Mouse (Mus musculus) kidney, embryonic 16.5 days (tissue): ENCODE measurements at regions not wholly inside any gene's neighbourhood (a gene's known extent, or its start where the extent isn't known, plus 50 kb on each side); places are given as distances from the start of the nearest gene placed in this dataset.

ENCODE experiments used
- ATAC-seq: fragments of 200-750 bp; cut with Nextera tagmentation; 2 replicates; pipeline ENCODE4 v1.8.0; 2017; ENCODE audit warnings: moderate TSS enrichment; ENCODE audit not compliant: low FRiP score, low TSS enrichment
- H3K27ac ChIP-seq: fragments of 300-500 bp; sonication (generic); 2 replicates; pipeline ENCODE4 v1.5.1; 2014; ENCODE audit warnings: low read length
- H3K27me3 ChIP-seq: fragments of 300-500 bp; sonication (generic); 2 replicates; pipeline ENCODE4 v1.6.1; 2014; ENCODE audit warnings: low read length, control low read depth, mixed read lengths; ENCODE audit not compliant: insufficient read depth
- H3K36me3 ChIP-seq: fragments of 300-500 bp; sonication (generic); 2 replicates; pipeline ENCODE4 v1.6.1; 2014; ENCODE audit warnings: low read length, control low read depth, mixed read lengths; ENCODE audit not compliant: insufficient read depth
- H3K4me1 ChIP-seq: fragments of 300-500 bp; sonication (generic); 2 replicates; pipeline ENCODE4 v1.6.1; 2014; ENCODE audit warnings: low read length, control low read depth, mixed read lengths; ENCODE audit not compliant: insufficient read depth
- H3K4me2 ChIP-seq: fragments of 300-500 bp; sonication (generic); replicated peaks from 2 replicates; pipeline ENCODE4 v1.6.1; 2014; ENCODE audit warnings: low read depth, low read length
- H3K4me3 ChIP-seq: fragments of 300-500 bp; sonication (generic); 2 replicates; pipeline ENCODE4 v1.5.1; 2014; ENCODE audit warnings: mild to moderate bottlenecking, low read length
- H3K9ac ChIP-seq: fragments of 300-500 bp; sonication (generic); replicated peaks from 2 replicates; pipeline ENCODE4 v1.6.1; 2014; ENCODE audit warnings: low read length
- H3K9me3 ChIP-seq: fragments of 300-500 bp; sonication (generic); 2 replicates; pipeline ENCODE4 v1.6.1; 2016; ENCODE audit warnings: low read length, control low read depth
- WGBS: fragments of 180-500 bp; shearing (Covaris S2); extraction: QIAGEN DNeasy Blood & Tissue Kit; methylation state at CpG from one replicate; pipeline ENCODE4 v1.1.7; 2014; 5-methylcytosine and 5-hydroxymethylcytosine counted together

- Histone ChIP-seq H3K4me2 (no peak overlapping the region), H3K4me1 (no peaks in the 10 kb centered on the region), H3K36me3 (no peaks in the 10 kb centered on the region), H3K4me3 (no peak overlapping the region), H3K27me3 (no peaks in the 10 kb centered on the region), H3K9ac (no peak overlapping the region), H3K9me3 (no peaks in the 10 kb centered on the region), H3K27ac (no peak overlapping the region)
- 69% methylated on average over 5 of the region's 5 CpGs for WGBS
- no peak for ATAC-seq
These were observed 111.8 kb downstream of the Banf2 start for GRCm38 (mm10) chr2:144144486-144145136.

DNA sequence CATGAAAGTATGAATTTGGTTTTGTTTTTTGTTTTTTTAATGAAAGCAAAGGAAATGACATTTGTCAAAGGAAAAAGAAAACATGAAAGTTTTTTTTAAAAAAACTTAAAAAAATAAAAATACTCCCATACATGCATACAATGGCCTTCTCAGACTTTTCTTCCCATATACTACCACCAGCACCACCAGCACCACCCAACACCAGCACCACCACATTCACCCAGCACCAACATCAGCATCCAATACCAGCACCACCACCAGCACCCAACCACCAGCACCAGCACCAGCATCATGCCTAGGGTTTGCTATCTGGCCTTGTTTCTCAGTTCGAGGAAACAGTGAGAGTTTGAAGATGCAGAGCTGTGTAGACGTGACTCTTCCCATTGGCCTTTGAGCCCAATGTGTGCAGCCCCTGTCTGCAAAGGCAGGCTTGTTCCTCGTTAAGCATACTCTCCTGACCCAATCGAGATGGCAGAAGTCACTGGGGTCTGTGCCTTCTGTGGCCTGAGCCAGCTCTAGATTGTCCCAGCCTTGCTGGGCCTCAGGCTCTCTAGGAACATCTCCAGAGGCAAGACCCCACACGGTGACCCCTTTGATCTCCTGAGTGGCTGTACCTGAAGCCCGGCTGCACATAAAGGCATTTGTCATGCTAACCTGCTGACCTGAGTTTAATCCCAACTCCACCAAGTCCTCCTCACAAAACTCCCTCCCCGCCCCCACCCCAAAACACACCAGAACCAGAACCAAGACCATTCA, 113.8 kb upstream of the Mgme1 start:
- H3K9me3 ChIP-seq, result no peaks in the 10 kb centered on the region
- H3K4me3 ChIP-seq, result no peak overlapping the region
- no peak overlapping the region for H3K27ac ChIP-seq
- no peak overlapping the region for H3K4me2 ChIP-seq
- WGBS, result 48% methylated on average over 7 of the region's 7 CpGs
- no peaks in the 10 kb centered on the region for H3K36me3 ChIP-seq
- peak; percentile 7; the same call in 1 of the 2 replicates for ATAC-seq
- no peak overlapping the region for H3K9ac ChIP-seq
- H3K4me1 ChIP-seq, result peaks cover 39% of the 10 kb centered on the region
- no peaks in the 10 kb centered on the region for H3K27me3 ChIP-seq

- 18% methylated on average over 2 of the region's 2 CpGs for WGBS
- no peak for ATAC-seq
These were observed 113.1 kb upstream of the Mgme1 start for GRCm38 (mm10) chr2:144157343-144157742.

DNA sequence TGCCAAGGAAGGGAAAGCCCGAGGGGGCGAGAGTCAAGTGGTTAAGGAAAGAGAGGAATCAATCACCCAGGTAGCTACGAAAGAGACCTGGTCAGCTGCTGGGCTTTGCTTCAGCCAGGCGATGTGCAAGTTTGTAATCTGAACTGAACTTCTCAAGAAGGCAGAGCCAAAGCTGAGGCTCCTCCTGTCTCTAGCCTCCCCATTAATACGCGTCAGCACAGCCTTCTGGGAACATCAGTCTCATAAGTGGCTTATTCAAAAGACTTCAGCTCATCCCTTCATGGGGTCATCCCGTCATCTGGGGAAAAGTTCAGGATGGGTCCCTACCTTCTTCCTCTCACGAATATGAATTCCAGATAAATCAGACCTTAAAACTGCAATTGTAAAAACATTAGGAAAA, 112.2 kb upstream of the Mgme1 start:
- ATAC-seq, result no peak
- Histone ChIP-seq H3K9ac (no peak overlapping the region), H3K9me3 (no peaks in the 10 kb centered on the region), H3K4me3 (no peak overlapping the region), H3K27me3 (no peaks in the 10 kb centered on the region), H3K36me3 (no peaks in the 10 kb centered on the region), H3K4me2 (no peak overlapping the region), H3K27ac (no peak overlapping the region), H3K4me1 (peaks cover 52% of the 10 kb centered on the region)
- WGBS, result 47% methylated on average over 8 of the region's 8 CpGs

More at GRCm38 (mm10) chr2:144157343-144157742, 113.1 kb upstream of the Mgme1 start:
- H3K4me3 ChIP-seq, result no peak overlapping the region
- no peak overlapping the region for H3K27ac ChIP-seq
- no peak overlapping the region for H3K4me2 ChIP-seq
- H3K27me3 ChIP-seq, result no peaks in the 10 kb centered on the region
- H3K36me3 ChIP-seq, result no peaks in the 10 kb centered on the region
- no peaks in the 10 kb centered on the region for H3K9me3 ChIP-seq
- no peak overlapping the region for H3K9ac ChIP-seq
- H3K4me1 ChIP-seq, result peaks cover 46% of the 10 kb centered on the region

DNA sequence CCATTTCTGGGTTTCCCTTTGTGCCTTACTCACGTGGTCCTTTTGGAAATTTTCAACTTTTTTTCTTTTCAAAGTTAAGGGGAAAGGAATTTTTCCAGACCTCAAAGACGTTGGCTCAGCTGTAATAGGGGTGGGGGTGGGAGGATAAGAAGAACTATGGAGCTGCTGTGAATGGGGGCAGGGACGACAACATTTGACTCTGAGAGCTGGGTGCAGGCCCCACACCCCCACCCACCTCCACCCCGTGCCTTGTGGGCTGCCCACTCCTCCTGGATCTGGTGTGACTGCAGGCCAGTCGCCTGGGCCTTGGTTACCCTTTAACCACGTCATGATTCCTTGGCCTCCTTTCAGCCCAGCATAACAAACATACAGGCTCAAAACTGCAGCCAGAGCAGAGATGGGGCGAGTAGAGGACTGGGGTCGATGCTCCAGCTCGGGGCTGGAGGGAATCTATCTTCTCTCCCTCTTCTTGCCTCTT, 110.6 kb upstream of the Mgme1 start:
- 26% methylated on average over 9 of the region's 9 CpGs for WGBS
- Histone ChIP-seq H3K9ac (peak overlapping the region; percentile 31; the same call in 1 of the 2 replicates), H3K9me3 (no peaks in the 10 kb centered on the region), H3K4me2 (peak overlapping the region; percentile 32), H3K36me3 (no peaks in the 10 kb centered on the region), H3K4me3 (no peak overlapping the region), H3K4me1 (peaks cover 65% of the 10 kb centered on the region), H3K27me3 (no peaks in the 10 kb centered on the region), H3K27ac (peak overlapping the region; percentile 85)
- peak; percentile 62 for ATAC-seq

- Histone ChIP-seq H3K4me1 (peaks cover 66% of the 10 kb centered on the region), H3K27ac (peak overlapping the region; percentile 85), H3K4me2 (peak overlapping the region; percentile 32), H3K9ac (peak overlapping the region; percentile 31; the same call in 1 of the 2 replicates), H3K4me3 (no peak overlapping the region), H3K27me3 (no peaks in the 10 kb centered on the region), H3K36me3 (no peaks in the 10 kb centered on the region), H3K9me3 (no peaks in the 10 kb centered on the region)
- WGBS, result 49% methylated on average over 10 of the region's 10 CpGs
- ATAC-seq, result no peak
These were observed 110.0 kb upstream of the Mgme1 start for GRCm38 (mm10) chr2:144160434-144160833.

DNA sequence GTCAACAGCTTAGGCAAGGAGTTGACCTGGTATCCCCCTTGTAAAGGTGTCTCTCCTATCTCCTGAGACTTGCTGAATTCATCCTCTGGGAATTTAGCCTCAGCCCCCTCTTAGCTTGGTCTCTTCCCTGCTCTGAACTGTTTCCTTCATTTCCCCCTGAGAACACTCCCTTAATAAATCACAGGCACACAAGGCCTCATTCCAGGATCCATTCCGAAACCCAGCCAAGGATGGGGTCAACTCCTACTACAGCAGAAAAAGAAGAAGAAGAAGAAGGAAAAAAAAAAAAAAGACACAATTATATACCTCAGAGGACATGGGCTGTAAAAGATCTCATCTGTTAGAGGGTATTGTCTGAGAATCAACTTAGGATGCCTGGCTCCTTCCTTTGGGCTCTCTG, 108.6 kb upstream of the Mgme1 start:
- Histone ChIP-seq H3K27me3 (no peaks in the 10 kb centered on the region), H3K27ac (peak overlapping the region; percentile 61), H3K36me3 (no peaks in the 10 kb centered on the region), H3K4me3 (no peak overlapping the region), H3K9ac (no peak overlapping the region), H3K9me3 (no peaks in the 10 kb centered on the region), H3K4me2 (no peak overlapping the region), H3K4me1 (peaks cover 70% of the 10 kb centered on the region)
- 38% methylated on average over 1 of the region's 1 CpGs for WGBS
- no peak for ATAC-seq

GRCm38 (mm10) chr2:144164102-144164501, 106.4 kb upstream of the Mgme1 start:
- no peaks in the 10 kb centered on the region for H3K27me3 ChIP-seq
- H3K27ac ChIP-seq, result peak overlapping the region; percentile 96
- WGBS, result 17% methylated on average over 8 of the region's 8 CpGs
- H3K4me3 ChIP-seq, result peak overlapping the region; percentile 27; the same call in 1 of the 2 replicates
- H3K36me3 ChIP-seq, result no peaks in the 10 kb centered on the region
- peak overlapping the region; percentile 43 for H3K9ac ChIP-seq
- peaks cover 60% of the 10 kb centered on the region for H3K4me1 ChIP-seq
- ATAC-seq, result no peak
- no peaks in the 10 kb centered on the region for H3K9me3 ChIP-seq
- H3K4me2 ChIP-seq, result peak overlapping the region; percentile 83

- Histone ChIP-seq H3K27me3 (no peaks in the 10 kb centered on the region), H3K9me3 (no peaks in the 10 kb centered on the region), H3K4me3 (peak overlapping the region; percentile 75), H3K27ac (peak overlapping the region; percentile 96), H3K9ac (peak overlapping the region; percentile 86), H3K4me1 (peaks cover 61% of the 10 kb centered on the region), H3K36me3 (no peaks in the 10 kb centered on the region), H3K4me2 (peak overlapping the region; percentile 83)
- peak; percentile 63 for ATAC-seq
- WGBS, result under 1% methylated on average over 35 of the region's 37 CpGs
These were observed 105.3 kb upstream of the Mgme1 start for GRCm38 (mm10) chr2:144164986-144165821.
